Mouse (Mus musculus) cerebellum, adult 11-12 months (tissue): Measurements from ENCODE around the gene Gm10256.
"Not testable (repeated sequence)": the region's sequence is repeated elsewhere in the genome, so short reads cannot be mapped to it uniquely, and the experiment has no call there.

Experiments used
- DNase-seq: peaks from one replicate; pipeline ENCODE4 v3.0.0; 2022

Gm10256 gene

DNA sequence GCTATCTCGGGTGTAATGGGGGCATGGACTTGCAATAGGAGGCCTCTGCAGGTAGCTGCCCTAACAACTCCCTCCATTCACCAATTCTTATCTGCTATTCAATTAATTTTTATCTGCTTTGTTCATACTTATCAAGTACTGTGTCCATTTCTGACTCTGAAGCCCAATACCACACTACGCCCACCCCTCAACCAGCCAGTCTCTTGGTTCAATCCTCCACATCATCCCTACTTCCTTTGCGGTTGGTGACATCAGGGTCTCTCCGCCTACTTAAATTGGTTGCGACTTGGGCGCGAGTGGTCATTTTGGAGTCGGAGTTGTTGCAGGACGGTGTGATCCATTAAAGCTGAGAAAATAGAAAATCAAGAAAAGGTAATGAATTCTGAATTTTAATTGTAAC is at the start of gene Gm10256, which contains the start of gene Rbmy:
Gene Gm10256, plus strand, starts transcription at position 320 of the 400 bp plus-strand sequence.
Gene Rbmy, plus strand, starts transcription at position 301 of the 400 bp plus-strand sequence.
- not testable (repeated sequence) for DNase-seq

- DNase-seq = not testable (repeated sequence)
Measured at GRCm38 (mm10) chrY:2796105-2796504, 34.4 kb upstream of the Gm10256 start, which contains the start of gene Gm4064. Gm4064 (minus strand) TSS chrY:2796205.

DNA sequence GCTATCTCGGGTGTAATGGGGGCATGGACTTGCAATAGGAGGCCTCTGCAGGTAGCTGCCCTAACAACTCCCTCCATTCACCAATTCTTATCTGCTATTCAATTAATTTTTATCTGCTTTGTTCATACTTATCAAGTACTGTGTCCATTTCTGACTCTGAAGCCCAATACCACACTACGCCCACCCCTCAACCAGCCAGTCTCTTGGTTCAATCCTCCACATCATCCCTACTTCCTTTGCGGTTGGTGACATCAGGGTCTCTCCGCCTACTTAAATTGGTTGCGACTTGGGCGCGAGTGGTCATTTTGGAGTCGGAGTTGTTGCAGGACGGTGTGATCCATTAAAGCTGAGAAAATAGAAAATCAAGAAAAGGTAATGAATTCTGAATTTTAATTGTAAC is 70.2 kb downstream of the Gm10256 start, which contains the start of gene Gm10352:
Gene Gm10352, plus strand, starts transcription at position 301 of the 400 bp plus-strand sequence.
- DNase-seq = not testable (repeated sequence)
